Mouse (Mus musculus) MEL (cell line): ENCODE measurements at regions not wholly inside any gene's neighbourhood (a gene's known extent, or its start where the extent isn't known, plus 50 kb on each side); places are given as distances from the start of the nearest gene placed in this dataset.

Experiments
- CTCF ChIP-seq, 3 experiments: IDR thresholded peaks in 2 of 3; conservative IDR thresholded peaks in 1 of 3; 2 replicates each; pipeline ENCODE4 v1.5.1; 2011 to 2012; ENCODE audit warnings: low read length in 3 of 3, low read depth in 2 of 3, mild to moderate bottlenecking in 2 of 3, improper control_type of control experiment in 1 of 3, inconsistent platforms in 1 of 3, mixed read lengths in 1 of 3, moderate library complexity in 1 of 3; ENCODE audit not compliant: control insufficient read depth in 1 of 3, insufficient read depth in 1 of 3, poor library complexity in 1 of 3, severe bottlenecking in 1 of 3
- E2F4 ChIP-seq: IDR thresholded peaks from 2 replicates; pipeline ENCODE4 v1.6.1; 2011; ENCODE audit warnings: low read depth, low read length, improper control_type of control experiment, borderline replicate concordance
- EP300 ChIP-seq, 2 experiments: IDR thresholded peaks; 2 replicates each; pipeline ENCODE4 v1.6.1; 2011; ENCODE audit warnings: improper control_type of control experiment in 2 of 2, low read length in 2 of 2, low read depth in 1 of 2, mild to moderate bottlenecking in 1 of 2
- GATA1 ChIP-seq: IDR thresholded peaks from 2 replicates; pipeline ENCODE4 v1.6.1; 2011; ENCODE audit warnings: low read depth, low read length, improper control_type of control experiment
- HCFC1 ChIP-seq: IDR thresholded peaks from 2 replicates; pipeline ENCODE4 v1.6.1; 2012; ENCODE audit warnings: low read depth, mild to moderate bottlenecking, inconsistent platforms, low read length, improper control_type of control experiment, moderate library complexity
- MAFK ChIP-seq: IDR thresholded peaks from 2 replicates; pipeline ENCODE4 v1.6.1; 2011; ENCODE audit warnings: low read depth, mild to moderate bottlenecking, low read length, improper control_type of control experiment, borderline replicate concordance
- MXI1 ChIP-seq: IDR thresholded peaks from 2 replicates; pipeline ENCODE4 v1.6.1; 2011; ENCODE audit warnings: mild to moderate bottlenecking, low read depth, low read length, improper control_type of control experiment
- MYB ChIP-seq: IDR thresholded peaks from 2 replicates; pipeline ENCODE4 v1.6.1; 2011; ENCODE audit warnings: mild to moderate bottlenecking, low read depth, low read length, improper control_type of control experiment
- NELFE ChIP-seq: IDR thresholded peaks from 2 replicates; pipeline ENCODE4 v1.6.1; 2011; ENCODE audit warnings: low read depth, low read length, improper control_type of control experiment
- POLR2A ChIP-seq, 2 experiments: IDR thresholded peaks; 2 replicates each; pipeline ENCODE4 v1.6.1; 2011 to 2012; ENCODE audit warnings: low read length in 2 of 2, mild to moderate bottlenecking in 2 of 2, control low read depth in 1 of 2, improper control_type of control experiment in 1 of 2, low read depth in 1 of 2, moderate library complexity in 1 of 2; ENCODE audit not compliant: control insufficient read depth in 1 of 2, insufficient read depth in 1 of 2, poor library complexity in 1 of 2
- POLR2AphosphoS5 ChIP-seq: IDR thresholded peaks from 2 replicates; pipeline ENCODE4 v1.6.1; 2012; ENCODE audit warnings: low read depth, borderline replicate concordance, mild to moderate bottlenecking, inconsistent platforms, low read length, moderate library complexity, mixed read lengths
- USF2 ChIP-seq, 2 experiments: IDR thresholded peaks; 2 replicates each; pipeline ENCODE4 v1.6.1; 2011 to 2012; ENCODE audit warnings: improper control_type of control experiment in 2 of 2, low read length in 2 of 2, borderline replicate concordance in 1 of 2, inconsistent platforms in 1 of 2, low read depth in 1 of 2, mild to moderate bottlenecking in 1 of 2; ENCODE audit not compliant: insufficient read depth in 1 of 2
- ZC3H11A ChIP-seq: IDR thresholded peaks from 2 replicates; pipeline ENCODE4 v1.6.1; 2012; ENCODE audit warnings: low read depth, mild to moderate bottlenecking, inconsistent platforms, low read length, improper control_type of control experiment
- ZKSCAN1 ChIP-seq: IDR thresholded peaks from 2 replicates; pipeline ENCODE4 v1.6.1; 2012; ENCODE audit warnings: low read depth, mild to moderate bottlenecking, inconsistent platforms, low read length, improper control_type of control experiment, moderate library complexity

- no peak for TF ChIP-seq EP300 (IDR thresholded peaks at IDR 0.05; ENCODE audit: low read depth in 1 of 2, low read length in 2 of 2)
- no peak for TF ChIP-seq CTCF (IDR thresholded peaks at IDR 0.05 in 2 of 3, conservative IDR thresholded peaks at IDR 0.05 in 1 of 3; ENCODE audit: control insufficient read depth in 1 of 3, insufficient read depth in 1 of 3, low read depth in 2 of 3, low read length in 3 of 3, poor library complexity in 1 of 3, severe bottlenecking in 1 of 3)
- no peak for TF ChIP-seq POLR2A (IDR thresholded peaks at IDR 0.05; ENCODE audit: control insufficient read depth in 1 of 2, insufficient read depth in 1 of 2, low read depth in 1 of 2, low read length in 2 of 2, poor library complexity in 1 of 2)
- no peak for TF ChIP-seq E2F4
- no peak for TF ChIP-seq ZC3H11A
- TF ChIP-seq NELFE = no peak
- no peak for TF ChIP-seq MAFK
- no peak for TF ChIP-seq USF2 (IDR thresholded peaks at IDR 0.05; ENCODE audit: borderline replicate concordance in 1 of 2, insufficient read depth in 1 of 2, low read depth in 1 of 2, low read length in 2 of 2)
- no peak for TF ChIP-seq GATA1
- no peak for TF ChIP-seq MYB
- TF ChIP-seq MXI1 = no peak
- TF ChIP-seq POLR2AphosphoS5 = no peak
- no peak for TF ChIP-seq ZKSCAN1
- TF ChIP-seq HCFC1 = no peak
These were observed 514.3 kb upstream of the Atp2b1 start for GRCm38 (mm10) chr10:98399864-98400263.
